Mouse (Mus musculus) kidney, postnatal 0 days (tissue): ENCODE results near the gene Egln3. TPM values are rescaled to one million over a fixed set of nuclear protein-coding genes. Genes with fewer than 3 reads are reported as not detected.

Source experiments
- ATAC-seq: fragments of 200-750 bp; cut with Nextera tagmentation; replicated peaks from 2 replicates; pipeline ENCODE4 v1.8.0; 2017; ENCODE audit warnings: low read depth, moderate number of reproducible peaks, moderate TSS enrichment, moderate library complexity; ENCODE audit not compliant: low FRiP score
- DNase-seq: peaks from one replicate; pipeline ENCODE4 v3.0.0-alpha.2; 2016; ENCODE audit warnings: low spot score
- H3K27ac ChIP-seq: fragments of 300-500 bp; sonication (generic); 2 replicates; pipeline ENCODE4 v1.5.1; 2014; ENCODE audit warnings: mild to moderate bottlenecking
- H3K27me3 ChIP-seq: fragments of 300-500 bp; sonication (generic); 2 replicates; pipeline ENCODE4 v1.6.1; 2014; ENCODE audit warnings: low read length, mixed read lengths; ENCODE audit not compliant: insufficient read depth
- H3K36me3 ChIP-seq: fragments of 300-500 bp; sonication (generic); 2 replicates; pipeline ENCODE4 v1.6.1; 2014; ENCODE audit warnings: low read length, mixed read lengths; ENCODE audit not compliant: insufficient read depth
- H3K4me1 ChIP-seq: fragments of 300-500 bp; sonication (generic); replicated peaks from 2 replicates; pipeline ENCODE4 v1.6.1; 2014; ENCODE audit warnings: antibody characterized with exemption, low read length, mixed read lengths; ENCODE audit not compliant: insufficient read depth
- H3K4me2 ChIP-seq: fragments of 300-500 bp; sonication (generic); 2 replicates; pipeline ENCODE4 v1.6.1; 2014; ENCODE audit warnings: mild to moderate bottlenecking, low read length, moderate library complexity, mixed read lengths
- H3K4me3 ChIP-seq: fragments of 300-500 bp; sonication (generic); replicated peaks from 2 replicates; pipeline ENCODE4 v1.5.1; 2014; ENCODE audit warnings: low read depth, low read length
- H3K9ac ChIP-seq: fragments of 300-500 bp; sonication (generic); 2 replicates; pipeline ENCODE4 v1.6.1; 2014; ENCODE audit warnings: low read depth, low read length
- H3K9me3 ChIP-seq: fragments of 300-500 bp; sonication (generic); replicated peaks from 2 replicates; pipeline ENCODE4 v1.6.1; 2016; ENCODE audit warnings: low read length, inconsistent platforms, mixed read lengths
- CTCF ChIP-seq: IDR thresholded peaks from 2 replicates; pipeline ENCODE4 v1.5.1; 2016; ENCODE audit warnings: antibody characterized with exemption, low read depth, mild to moderate bottlenecking, moderate library complexity
- WGBS: fragments of 180-500 bp; shearing (Covaris S2); extraction: QIAGEN DNeasy Blood & Tissue Kit; methylation state at CpG from one replicate; pipeline ENCODE4 v1.1.7; 2014; 5-methylcytosine and 5-hydroxymethylcytosine counted together
- polyA plus RNA-seq: library from polyadenylated mRNA; unstranded; fragments of >200 nt; fragmentation: Nextera tagmentation; extraction: Ambion mirVana; gene quantifications from 2 replicates; pipeline ENCODE4 v1.2.1, GENCODE M21; 2015

Gene Egln3
- polyA plus RNA-seq, 1 experiment from 2014 or later: 13.3 TPM

DNA sequence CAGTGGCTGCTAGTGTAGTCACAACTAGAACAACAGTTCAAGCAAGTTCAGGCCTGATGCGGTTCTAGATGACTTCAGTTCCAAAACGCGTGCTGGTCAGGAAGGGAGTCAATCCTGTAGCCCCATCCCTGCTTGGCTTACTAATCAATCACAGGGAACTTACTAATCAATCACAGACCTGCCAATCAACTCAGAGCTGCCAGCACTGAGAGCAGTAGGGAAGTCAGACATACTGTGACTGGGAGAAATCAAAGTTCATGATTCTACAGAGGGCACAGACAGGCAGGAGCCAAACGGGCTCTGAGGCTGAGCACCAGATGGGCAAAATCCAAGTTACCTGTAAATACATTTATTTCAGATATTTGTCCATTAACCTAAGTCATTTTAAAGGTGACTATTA lies 2.1 kb upstream of the Egln3 start:
- H3K4me2 ChIP-seq: no peak overlapping the region
- peaks cover 21% of the 10 kb centered on the region; the same call in 1 of the 2 replicates for H3K4me1 ChIP-seq
- no peak overlapping the region for H3K9ac ChIP-seq
- ATAC-seq (no peak), DNase-seq (no peak)
- no peak for TF ChIP-seq CTCF
- H3K4me3 ChIP-seq: no peak overlapping the region
- 89% methylated on average over 4 of the region's 4 CpGs for WGBS
- no peaks in the 10 kb centered on the region for H3K36me3 ChIP-seq
- H3K27ac ChIP-seq: no peak overlapping the region
- no peaks in the 10 kb centered on the region for H3K9me3 ChIP-seq
- H3K27me3 ChIP-seq: no peaks in the 10 kb centered on the region

DNA sequence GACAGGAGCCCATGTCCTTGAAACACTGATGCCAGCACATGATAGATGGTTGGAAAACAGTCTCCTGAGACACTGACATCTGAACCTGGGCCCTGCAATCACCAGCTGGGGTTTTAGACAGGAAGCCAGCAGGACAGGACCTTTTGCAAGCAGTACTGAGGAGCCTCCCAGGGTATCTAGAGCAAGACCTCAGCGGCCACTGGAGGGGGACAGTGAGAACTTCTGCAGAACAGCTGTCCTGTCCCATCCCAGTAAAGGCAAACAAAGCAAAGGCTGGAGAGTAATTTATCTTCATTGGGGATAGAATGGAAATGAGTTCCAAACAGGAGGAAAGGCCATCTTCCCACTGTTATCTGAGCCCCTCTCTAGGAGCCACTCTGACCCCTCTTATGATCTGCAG lies 1.5 kb upstream of the Egln3 start:
- Histone ChIP-seq H3K4me1 (peaks cover 19% of the 10 kb centered on the region; the same call in 1 of the 2 replicates), H3K9ac (no peak overlapping the region), H3K9me3 (no peaks in the 10 kb centered on the region), H3K27ac (no peak overlapping the region), H3K4me2 (no peak overlapping the region), H3K27me3 (no peaks in the 10 kb centered on the region), H3K36me3 (no peaks in the 10 kb centered on the region), H3K4me3 (no peak overlapping the region)
- 7% methylated on average over 1 of the region's 1 CpGs for WGBS
- DNase-seq (peak; percentile 85), ATAC-seq (peak; percentile 67; the same call in 1 of the 2 replicates)
- peak; percentile 69 for TF ChIP-seq CTCF

DNA sequence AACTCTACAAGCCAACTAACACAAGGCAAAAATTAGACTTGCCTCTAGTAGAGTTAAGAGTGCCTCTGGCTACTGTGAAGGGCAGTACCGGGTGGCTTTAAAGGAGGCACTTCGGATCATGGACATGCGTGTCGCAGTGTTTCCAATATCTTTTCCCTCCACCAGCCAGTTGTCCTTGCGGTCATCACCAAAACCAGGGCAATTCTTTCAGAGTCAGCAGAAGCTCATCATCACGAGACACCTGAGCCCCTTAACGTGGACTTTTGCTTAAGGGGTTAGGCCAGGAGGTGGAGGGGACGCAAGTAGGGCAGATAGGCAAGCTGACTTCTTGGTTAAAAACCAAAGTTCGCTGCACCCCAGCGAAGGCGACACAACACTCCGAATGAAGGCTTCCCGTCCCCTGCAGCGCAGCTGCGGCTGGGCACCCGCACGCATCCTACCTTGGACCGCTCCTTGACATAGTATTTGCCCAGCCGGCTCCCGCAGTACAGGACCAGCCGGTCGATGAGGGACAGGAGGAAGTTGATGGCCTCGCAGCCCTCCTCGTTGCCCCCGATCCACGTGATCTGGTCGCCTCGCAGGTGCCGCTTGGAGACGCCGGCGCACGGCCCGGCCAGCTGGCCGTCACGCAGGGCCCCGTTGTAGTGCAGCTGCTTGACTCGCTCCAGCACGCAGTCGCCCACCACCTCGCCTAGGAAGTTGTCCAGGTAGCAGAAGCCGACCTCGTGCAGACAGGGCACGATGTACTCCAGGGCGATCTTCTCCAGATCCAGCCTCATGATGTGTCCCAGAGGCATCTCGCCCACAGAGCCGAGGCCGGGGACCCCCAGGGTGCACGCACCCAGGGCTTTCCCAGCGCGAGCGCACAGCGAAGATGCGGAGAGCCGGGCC lies 650 bp downstream of the Egln3 start:
- H3K9ac ChIP-seq: peak overlapping the region; percentile 61
- no peak for DNase-seq
- H3K4me3 ChIP-seq: peak overlapping the region; percentile 57
- H3K36me3 ChIP-seq: no peaks in the 10 kb centered on the region
- peak; percentile 63 for ATAC-seq
- no peaks in the 10 kb centered on the region for H3K9me3 ChIP-seq
- WGBS: 3% methylated on average over 55 of the region's 55 CpGs
- H3K27ac ChIP-seq: peak overlapping the region; percentile 36
- peak overlapping the region; percentile 85 for H3K4me2 ChIP-seq
- peaks cover 14% of the 10 kb centered on the region; the same call in 1 of the 2 replicates for H3K4me1 ChIP-seq
- TF ChIP-seq CTCF: no peak
- H3K27me3 ChIP-seq: no peaks in the 10 kb centered on the region

DNA sequence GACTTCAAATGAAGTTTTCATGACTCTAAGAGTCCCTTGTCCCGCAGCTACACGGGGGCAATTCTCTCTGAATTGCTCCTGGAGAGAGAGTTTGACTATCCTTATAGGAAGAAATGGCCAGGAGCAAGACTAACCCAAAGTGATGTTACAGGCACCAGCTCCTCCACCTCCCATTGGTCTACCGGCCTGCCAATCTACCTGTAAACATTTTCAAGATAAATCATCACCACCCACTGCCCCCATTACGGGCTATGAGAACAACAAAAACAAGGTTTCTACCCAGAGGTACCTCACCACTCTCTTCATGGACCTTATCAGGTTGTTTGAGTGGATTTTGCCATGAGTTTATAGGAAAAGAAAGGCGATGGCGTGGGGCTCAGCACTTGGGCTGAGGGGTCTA lies 1.4 kb downstream of the Egln3 start:
- TF ChIP-seq CTCF: no peak
- DNase-seq (no peak), ATAC-seq (no peak)
- Histone ChIP-seq H3K27ac (0 out of 2 replicates have a peak overlapping the region, but pooled peaks have one; percentile 36), H3K9me3 (no peaks in the 10 kb centered on the region), H3K4me2 (peak overlapping the region; percentile 85), H3K36me3 (no peaks in the 10 kb centered on the region), H3K27me3 (no peaks in the 10 kb centered on the region), H3K9ac (peak overlapping the region; percentile 61), H3K4me3 (peak overlapping the region; percentile 57), H3K4me1 (peaks cover 18% of the 10 kb centered on the region)
- WGBS: 34% methylated on average over 6 of the region's 6 CpGs

DNA sequence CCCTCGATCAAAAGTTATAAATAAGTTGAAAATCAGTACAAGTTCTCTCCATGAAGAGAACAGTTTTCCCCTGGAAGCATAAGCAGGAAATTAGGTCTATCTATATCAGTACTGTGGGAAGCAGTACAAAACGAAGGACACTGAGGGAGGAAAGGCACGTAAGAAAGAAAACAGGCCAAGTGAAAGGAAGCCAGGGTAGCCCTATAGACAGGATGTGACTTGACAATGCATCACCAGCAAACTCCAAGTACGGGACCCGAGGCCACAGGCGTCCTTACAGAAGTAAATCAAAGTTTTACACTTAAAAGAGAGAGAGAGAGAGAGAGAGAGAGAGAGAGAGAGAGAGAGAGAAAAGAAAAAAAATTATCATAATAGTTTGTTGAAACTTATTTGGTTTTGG lies 2.8 kb downstream of the Egln3 start:
- DNase-seq (no peak), ATAC-seq (no peak)
- Histone ChIP-seq H3K27me3 (no peaks in the 10 kb centered on the region), H3K27ac (no peak overlapping the region), H3K36me3 (no peaks in the 10 kb centered on the region), H3K4me1 (peaks cover 22% of the 10 kb centered on the region), H3K9me3 (no peaks in the 10 kb centered on the region), H3K4me2 (peak overlapping the region; percentile 85), H3K9ac (no peak overlapping the region), H3K4me3 (peak overlapping the region; percentile 14; the same call in 1 of the 2 replicates)
- WGBS: 37% methylated on average over 6 of the region's 6 CpGs
- no peak for TF ChIP-seq CTCF

DNA sequence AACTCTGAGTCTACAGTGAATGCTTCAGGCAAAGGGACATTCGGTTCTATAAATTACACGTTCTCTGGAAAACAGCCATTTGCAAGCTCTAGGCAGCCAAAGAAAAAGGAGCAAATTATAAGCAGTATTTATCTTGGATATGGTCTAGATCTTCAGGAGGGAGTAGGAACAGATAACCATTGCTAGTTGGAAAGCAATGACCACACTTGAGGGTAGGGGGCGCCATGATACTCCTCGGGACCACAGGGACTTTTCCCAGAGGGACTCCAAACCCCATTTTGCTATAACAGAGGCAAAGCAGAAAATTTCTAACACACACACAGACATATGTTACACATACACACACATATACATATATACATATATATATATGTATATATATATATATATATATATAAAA lies 3.5 kb downstream of the Egln3 start:
- ATAC-seq (no peak), DNase-seq (peak; percentile 74)
- Histone ChIP-seq H3K9me3 (no peaks in the 10 kb centered on the region), H3K36me3 (no peaks in the 10 kb centered on the region), H3K27me3 (no peaks in the 10 kb centered on the region), H3K9ac (no peak overlapping the region), H3K4me1 (peaks cover 17% of the 10 kb centered on the region), H3K4me2 (peak overlapping the region; percentile 35; the same call in 1 of the 2 replicates), H3K27ac (no peak overlapping the region), H3K4me3 (no peak overlapping the region)
- TF ChIP-seq CTCF: peak; percentile 55
- 28% methylated on average over 4 of the region's 4 CpGs for WGBS
